Mouse (Mus musculus) intestine, embryonic 16.5 days (tissue): ENCODE data around the gene Il17rc. TPM values are rescaled to one million over a fixed set of nuclear protein-coding genes. Genes with fewer than 3 reads are reported as not detected.

Experiments used
- ATAC-seq: fragments of 200-750 bp; cut with Nextera tagmentation; 2 replicates; pipeline ENCODE4 v1.8.0; 2017; ENCODE audit warnings: moderate TSS enrichment, moderate library complexity
- H3K27ac ChIP-seq: fragments of 300-500 bp; sonication (generic); 2 replicates; pipeline ENCODE4 v1.5.1; 2014; ENCODE audit warnings: mild to moderate bottlenecking, low read length
- H3K27me3 ChIP-seq: fragments of 300-500 bp; sonication (generic); replicated peaks from 2 replicates; pipeline ENCODE4 v1.6.1; 2014; ENCODE audit warnings: low read length, control low read depth, mixed read lengths; ENCODE audit not compliant: control insufficient read depth, insufficient read depth
- H3K36me3 ChIP-seq: fragments of 300-500 bp; sonication (generic); 2 replicates; pipeline ENCODE4 v1.6.1; 2014; ENCODE audit warnings: low read length, control low read depth; ENCODE audit not compliant: control insufficient read depth, insufficient read depth
- H3K4me1 ChIP-seq: fragments of 300-500 bp; sonication (generic); 2 replicates; pipeline ENCODE4 v1.6.1; 2014; ENCODE audit warnings: low read length, control low read depth, mixed read lengths; ENCODE audit not compliant: control insufficient read depth, insufficient read depth
- H3K4me2 ChIP-seq: fragments of 300-500 bp; sonication (generic); 2 replicates; pipeline ENCODE4 v1.6.1; 2014; ENCODE audit warnings: low read depth, low read length, control low read depth
- H3K4me3 ChIP-seq: fragments of 300-500 bp; sonication (generic); 2 replicates; pipeline ENCODE4 v1.5.1; 2014; ENCODE audit warnings: mild to moderate bottlenecking, low read length
- H3K9ac ChIP-seq: fragments of 300-500 bp; sonication (generic); 2 replicates; pipeline ENCODE4 v1.6.1; 2014; ENCODE audit warnings: low read depth, low read length
- H3K9me3 ChIP-seq: fragments of 300-500 bp; sonication (generic); 2 replicates; pipeline ENCODE4 v1.6.1; 2016; ENCODE audit warnings: low read length, control low read depth; ENCODE audit not compliant: control insufficient read depth
- WGBS: fragments of 180-500 bp; shearing (Covaris S2); extraction: QIAGEN DNeasy Blood & Tissue Kit; methylation state at CpG from one replicate; pipeline ENCODE4 v1.1.7; 2014; 5-methylcytosine and 5-hydroxymethylcytosine counted together
- polyA plus RNA-seq: library from polyadenylated mRNA; unstranded; fragments of >200 nt; fragmentation: Nextera tagmentation; extraction: Ambion mirVana; gene quantifications from 2 replicates; pipeline ENCODE4 v1.2.1, GENCODE M21; 2015

Il17rc gene
- polyA plus RNA-seq, 1 experiment from 2014 or later: 38.0 TPM

GRCm38 (mm10) chr6:113433661-113434060 lies 37.6 kb upstream of the Il17rc start:
- H3K4me2 ChIP-seq: no peak overlapping the region

GRCm38 (mm10) chr6:113434691-113435090 lies 36.5 kb upstream of the Il17rc start:
- H3K9ac ChIP-seq: peak overlapping the region; percentile 42
- peak overlapping the region; percentile 20; the same call in 1 of the 2 replicates for H3K4me2 ChIP-seq
- no peaks in the 10 kb centered on the region for H3K36me3 ChIP-seq
- WGBS: 48% methylated on average over 7 of the region's 7 CpGs
- 0 out of 2 replicates have a peak, but pooled peaks cover 3% of the 10 kb centered on the region for H3K4me1 ChIP-seq
- no peaks in the 10 kb centered on the region for H3K9me3 ChIP-seq
- H3K4me3 ChIP-seq: no peak overlapping the region; the same call in 1 of the 2 replicates
- peak; percentile 94 for ATAC-seq
- H3K27me3 ChIP-seq: no peaks in the 10 kb centered on the region
- H3K27ac ChIP-seq: peak overlapping the region; percentile 73

More at GRCm38 (mm10) chr6:113433661-113434060, 37.6 kb upstream of the Il17rc start:
- ATAC-seq: no peak
- Histone ChIP-seq H3K4me1 (0 out of 2 replicates have a peak, but pooled peaks cover 3% of the 10 kb centered on the region), H3K27ac (no peak overlapping the region), H3K4me3 (no peak overlapping the region), H3K9me3 (no peaks in the 10 kb centered on the region), H3K9ac (no peak overlapping the region), H3K36me3 (no peaks in the 10 kb centered on the region), H3K27me3 (no peaks in the 10 kb centered on the region)
- 72% methylated on average over 3 of the region's 3 CpGs for WGBS

- Histone ChIP-seq H3K4me3 (no peak within 1 kb of the TSS), H3K36me3 (no peaks in the 10 kb centered on the region), H3K9me3 (no peaks in the 10 kb centered on the region), H3K4me1 (0 out of 2 replicates have a peak, but pooled peaks cover 3% of the 10 kb centered on the region), H3K9ac (peak within 1 kb of the TSS; percentile 42), H3K27me3 (no peaks in the 10 kb centered on the region), H3K27ac (peak within 1 kb of the TSS; percentile 73), H3K4me2 (peak within 1 kb of the TSS; percentile 20; the same call in 1 of the 2 replicates)
- ATAC-seq: no peak
- 79% methylated on average over 9 of the region's 9 CpGs for WGBS
Observed at GRCm38 (mm10) chr6:113435664-113436205, 35.5 kb upstream of the Il17rc start, which contains the start of gene Cidec. Cidec (minus strand) TSS chr6:113435760.

GRCm38 (mm10) chr6:113437135-113437534 lies 34.1 kb upstream of the Il17rc start:
- Histone ChIP-seq H3K9ac (no peak overlapping the region), H3K4me1 (0 out of 2 replicates have a peak, but pooled peaks cover 3% of the 10 kb centered on the region), H3K9me3 (no peaks in the 10 kb centered on the region), H3K36me3 (no peaks in the 10 kb centered on the region), H3K4me3 (no peak overlapping the region), H3K4me2 (no peak overlapping the region), H3K27me3 (no peaks in the 10 kb centered on the region), H3K27ac (no peak overlapping the region)
- 75% methylated on average over 12 of the region's 12 CpGs for WGBS
- no peak for ATAC-seq

GRCm38 (mm10) chr6:113438721-113439430 lies 32.4 kb upstream of the Il17rc start:
- 40% methylated on average over 12 of the region's 12 CpGs for WGBS

GRCm38 (mm10) chr6:113440686-113441085 lies 30.5 kb upstream of the Il17rc start:
- Histone ChIP-seq H3K4me1 (peaks cover 7% of the 10 kb centered on the region; the same call in 1 of the 2 replicates), H3K4me3 (no peak overlapping the region), H3K27ac (no peak overlapping the region), H3K27me3 (no peaks in the 10 kb centered on the region), H3K4me2 (no peak overlapping the region), H3K9ac (no peak overlapping the region), H3K9me3 (no peaks in the 10 kb centered on the region), H3K36me3 (no peaks in the 10 kb centered on the region)
- ATAC-seq: no peak
- 82% methylated on average over 3 of the region's 3 CpGs for WGBS

More at GRCm38 (mm10) chr6:113438721-113439430, 32.4 kb upstream of the Il17rc start:
- Histone ChIP-seq H3K36me3 (no peaks in the 10 kb centered on the region), H3K27me3 (no peaks in the 10 kb centered on the region), H3K9me3 (no peaks in the 10 kb centered on the region), H3K4me1 (peaks cover 9% of the 10 kb centered on the region; the same call in 1 of the 2 replicates), H3K4me2 (no peak overlapping the region), H3K4me3 (no peak overlapping the region), H3K27ac (no peak overlapping the region), H3K9ac (no peak overlapping the region)
- no peak for ATAC-seq

- no peak overlapping the region for H3K4me2 ChIP-seq
- ATAC-seq: peak; percentile 15; the same call in 1 of the 2 replicates
- no peaks in the 10 kb centered on the region for H3K36me3 ChIP-seq
- H3K4me1 ChIP-seq: peaks cover 7% of the 10 kb centered on the region; the same call in 1 of the 2 replicates
- H3K9ac ChIP-seq: no peak overlapping the region
- H3K4me3 ChIP-seq: no peak overlapping the region
- no peaks in the 10 kb centered on the region for H3K9me3 ChIP-seq
- no peaks in the 10 kb centered on the region for H3K27me3 ChIP-seq
- no peak overlapping the region for H3K27ac ChIP-seq
- 56% methylated on average over 7 of the region's 7 CpGs for WGBS
Observed at GRCm38 (mm10) chr6:113441147-113441680, 30.0 kb upstream of the Il17rc start.

- no peaks in the 10 kb centered on the region for H3K9me3 ChIP-seq
- H3K27me3 ChIP-seq: no peaks in the 10 kb centered on the region
- H3K4me3 ChIP-seq: peak overlapping the region; percentile 79
- H3K9ac ChIP-seq: peak overlapping the region; percentile 94
- WGBS: 41% methylated on average over 9 of the region's 9 CpGs
- peaks cover 7% of the 10 kb centered on the region; the same call in 1 of the 2 replicates for H3K4me1 ChIP-seq
- peak overlapping the region; percentile 87 for H3K4me2 ChIP-seq
- H3K36me3 ChIP-seq: 0 out of 2 replicates have a peak, but pooled peaks cover 4% of the 10 kb centered on the region
- 0 out of 2 replicates have a peak overlapping the region, but pooled peaks have one; percentile 1 for H3K27ac ChIP-seq
- 0 out of 2 replicates have a peak, but pooled peaks have one; percentile 14 for ATAC-seq
Observed at GRCm38 (mm10) chr6:113442087-113442441, 29.2 kb upstream of the Il17rc start.

GRCm38 (mm10) chr6:113442442-113443090 lies 28.7 kb upstream of the Il17rc start, which contains the start of gene Jagn1:
Jagn1 (plus strand) TSS chr6:113442569.
- whole genome bisulfite sequencing: under 1% methylated on average over 45 of the region's 45 CpGs
- H3K4me1 ChIP-seq: peaks cover 7% of the 10 kb centered on the region; the same call in 1 of the 2 replicates
- H3K27me3 ChIP-seq: no peaks in the 10 kb centered on the region
- peak within 1 kb of the TSS; percentile 79 for H3K4me3 ChIP-seq
- ATAC-seq: peak; percentile 88
- peak within 1 kb of the TSS; percentile 67 for H3K27ac ChIP-seq
- peaks cover 9% of the 10 kb centered on the region; the same call in 1 of the 2 replicates for H3K36me3 ChIP-seq
- H3K9me3 ChIP-seq: no peaks in the 10 kb centered on the region
- peak within 1 kb of the TSS; percentile 94 for H3K9ac ChIP-seq
- peak within 1 kb of the TSS; percentile 87 for H3K4me2 ChIP-seq
